In the genomic region with DNA sequence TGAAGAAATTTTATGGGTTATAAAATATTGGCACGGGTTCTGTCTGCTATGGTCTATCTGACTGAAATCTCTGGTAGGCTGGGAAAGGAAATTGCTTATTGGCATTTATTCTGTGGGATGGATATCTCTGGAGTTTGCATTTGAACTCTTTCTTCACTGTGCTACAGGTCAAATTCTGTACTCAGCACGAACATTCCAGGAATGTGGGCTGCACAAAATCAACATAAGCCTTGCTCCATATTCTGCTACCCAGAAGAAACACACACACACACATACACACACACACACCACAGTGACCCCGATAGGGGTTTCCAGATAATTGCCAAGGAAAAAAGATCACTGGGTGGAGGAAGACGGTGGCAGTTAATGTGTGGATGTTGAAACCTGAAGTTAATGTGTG, we compare ENCODE assay signal across 16 mouse cellular contexts. TPM values are rescaled to one million over a fixed set of nuclear protein-coding genes. Genes with fewer than 3 reads are reported as not detected.
DNase-seq lines count a peak whose midpoint lies in the region; ATAC-seq and TF ChIP-seq lines count a peak whose summit lies in the region.
"Had no signal": no experiment of that assay in that cellular context is flagged by ENCODE, and none has a peak within 500 bp of the region (broad histone marks: within the 10 kb centered on the region; RNA-seq: fewer than 3 reads in every experiment).

No protein-coding gene starts in this region.

- WGBS in forebrain, embryonic 12.5 days = 44% methylated on average over 4 of the region's 4 CpGs
- WGBS in forebrain, embryonic 10.5 days = 58% methylated on average over 4 of the region's 4 CpGs
- WGBS in kidney, postnatal 0 days = 29% methylated on average over 4 of the region's 4 CpGs

- no peak overlapping the region for H3K9ac ChIP-seq in forebrain, embryonic 12.5 days
- H3K9ac ChIP-seq in kidney, postnatal 0 days (ENCODE audit: low read depth, low read length) = no peak overlapping the region
- H3K9ac ChIP-seq: limb, embryonic 13.5 days; neural tube, embryonic 13.5 days had no signal

- no peaks in the 10 kb centered on the region for H3K9me3 ChIP-seq in forebrain, embryonic 12.5 days
- no peaks in the 10 kb centered on the region for H3K9me3 ChIP-seq in forebrain, embryonic 10.5 days
- no peaks in the 10 kb centered on the region for H3K9me3 ChIP-seq in kidney, postnatal 0 days (replicated peaks; ENCODE audit: low read length)
- H3K9me3 ChIP-seq: limb, embryonic 13.5 days; neural tube, embryonic 13.5 days had no signal

- no peak for DNase-seq in forebrain, embryonic 10.5 days (ENCODE audit: extremely low spot score, low spot score)
- peak; percentile 18 for DNase-seq in retina, embryonic 14.5 days (ENCODE audit: low spot score)
- no peak for DNase-seq in retina, postnatal 1 day
- DNase-seq in kidney, postnatal 0 days (ENCODE audit: low spot score) = peak; percentile 12
- DNase-seq in adrenal gland, postnatal 14 days = no peak
- no peak for DNase-seq in layer of hippocampus, adult 2 months (ENCODE audit: low spot score in 2 of 2)
- DNase-seq: B cell, adult 2 months; cerebellum, adult 11-12 months; gastrocnemius, postnatal 10 days; heart, adult 2 months; heart, postnatal 10 days; thymus, adult 2 months had no signal

- no peaks in the 10 kb centered on the region for H3K27me3 ChIP-seq in forebrain, embryonic 12.5 days
- H3K27me3 ChIP-seq in forebrain, embryonic 10.5 days (ENCODE audit: poor library complexity, severe bottlenecking) = peaks cover 46% of the 10 kb centered on the region
- no peaks in the 10 kb centered on the region for H3K27me3 ChIP-seq in kidney, postnatal 0 days (ENCODE audit: insufficient read depth, low read length)
- H3K27me3 ChIP-seq: limb, embryonic 13.5 days; neural tube, embryonic 13.5 days had no signal

- no peak overlapping the region for H3K4me3 ChIP-seq in forebrain, embryonic 12.5 days (replicated peaks)
- no peak overlapping the region for H3K4me3 ChIP-seq in forebrain, embryonic 10.5 days
- H3K4me3 ChIP-seq in kidney, postnatal 0 days (replicated peaks; ENCODE audit: low read depth, low read length) = no peak overlapping the region
- no peak overlapping the region for H3K4me3 ChIP-seq in layer of hippocampus, adult 2 months
- H3K4me3 ChIP-seq: heart, adult 2 months; left cerebral cortex, adult 2 months; limb, embryonic 13.5 days; neural tube, embryonic 13.5 days had no signal

- no peak overlapping the region for H3K27ac ChIP-seq in forebrain, embryonic 12.5 days
- H3K27ac ChIP-seq in forebrain, embryonic 10.5 days = no peak overlapping the region
- peak overlapping the region; percentile 48; the same call in 1 of the 2 replicates for H3K27ac ChIP-seq in kidney, postnatal 0 days
- no peak overlapping the region for H3K27ac ChIP-seq in layer of hippocampus, adult 2 months
- H3K27ac ChIP-seq: heart, adult 2 months; left cerebral cortex, adult 2 months; limb, embryonic 13.5 days; neural tube, embryonic 13.5 days had no signal

- H3K4me2 ChIP-seq in forebrain, embryonic 12.5 days = no peak overlapping the region
- no peak overlapping the region for H3K4me2 ChIP-seq in kidney, postnatal 0 days (ENCODE audit: low read length)
- H3K4me2 ChIP-seq: limb, embryonic 13.5 days; neural tube, embryonic 13.5 days had no signal

- TF ChIP-seq CTCF in kidney, postnatal 0 days (IDR thresholded peaks at IDR 0.05; ENCODE audit: low read depth) = no peak
- no peak for TF ChIP-seq CTCF in layer of hippocampus, adult 2 months (conservative IDR thresholded peaks at IDR 0.05)

- no peaks in the 10 kb centered on the region for H3K36me3 ChIP-seq in forebrain, embryonic 12.5 days (replicated peaks)
- H3K36me3 ChIP-seq in forebrain, embryonic 10.5 days (replicated peaks) = no peaks in the 10 kb centered on the region
- H3K36me3 ChIP-seq in kidney, postnatal 0 days (ENCODE audit: insufficient read depth, low read length) = no peaks in the 10 kb centered on the region
- H3K36me3 ChIP-seq: limb, embryonic 13.5 days; neural tube, embryonic 13.5 days had no signal

- peaks cover 10% of the 10 kb centered on the region for H3K4me1 ChIP-seq in forebrain, embryonic 12.5 days
- peaks cover 11% of the 10 kb centered on the region for H3K4me1 ChIP-seq in forebrain, embryonic 10.5 days
- no peaks in the 10 kb centered on the region; the same call in 1 of the 2 replicates for H3K4me1 ChIP-seq in kidney, postnatal 0 days (replicated peaks; ENCODE audit: insufficient read depth, low read length)
- H3K4me1 ChIP-seq: limb, embryonic 13.5 days had no signal

- peak; percentile 18; the same call in 1 of the 2 replicates for ATAC-seq in forebrain, embryonic 12.5 days (ENCODE audit: low FRiP score)
- peak; percentile 66; the same call in 1 of the 2 replicates for ATAC-seq in kidney, postnatal 0 days (replicated peaks; ENCODE audit: low FRiP score, low read depth)

RNA-seq across cellular contexts. Expression of a gene that starts 37.4 kb away (rescaled TPM):
- 20.5 and 21.2 TPM in 2 replicates for polyA plus RNA-seq in forebrain, embryonic 12.5 days (2016; fragmentation: Nextera tagmentation; extraction: Ambion mirVana)
- polyA plus RNA-seq in forebrain, embryonic 10.5 days (2016; fragmentation: Nextera tagmentation; extraction: Ambion mirVana) = 18.9 and 20.4 TPM in 2 replicates
- 44.6 and 47.6 TPM in 2 replicates for polyA plus RNA-seq in kidney, postnatal 0 days (2015; fragmentation: Nextera tagmentation; extraction: Ambion mirVana)
- total RNA-seq in adrenal gland, postnatal 14 days (2021) = 15.0 and 18.3 TPM in 2 replicates
- total RNA-seq in layer of hippocampus, adult 2 months (2021) = 10 to 100 TPM; 10.4 to 11.0 TPM

Comparison
In these comparisons a context has a peak if more than half of its experiments do, and no peak if none do; other contexts are left out.
1. DNase-seq: peak in retina, embryonic 14.5 days (single experiment) and kidney, postnatal 0 days (single experiment); none in forebrain, embryonic 10.5 days (single experiment), retina, postnatal 1 day (single experiment), adrenal gland, postnatal 14 days (single experiment) and layer of hippocampus, adult 2 months (0 of 2).